In genomic region chr10:107144016-107144415, GRCm38 (mm10) we compare ENCODE assay signal across 15 mouse cellular contexts.
"Had no signal": no experiment of that assay in that cellular context is flagged by ENCODE, and none has a peak within 500 bp of the region (broad histone marks: within the 10 kb centered on the region; RNA-seq: fewer than 3 reads in every experiment).

No protein-coding gene starts in this region.

- DNase-seq: retina, postnatal 1 day; right cerebral cortex, adult 18-20 months; right cerebral cortex, postnatal 14 days; right cerebral cortex, postnatal 25 days; right cerebral cortex, postnatal 4 days; spleen, adult 18-20 months; thymus, adult 18-20 months; thymus, adult 2 months; thymus, postnatal 14 days; thymus, postnatal 25 days; thymus, postnatal 36 days; thymus, postnatal 4 days had no signal

- H3K9ac ChIP-seq: neural tube, embryonic 15.5 days; stomach, embryonic 15.5 days had no signal

- H3K27ac ChIP-seq: neural tube, embryonic 15.5 days; stomach, embryonic 15.5 days; stomach, postnatal 0 days had no signal

- H3K4me3 ChIP-seq: neural tube, embryonic 15.5 days; stomach, embryonic 15.5 days had no signal

- H3K4me2 ChIP-seq: neural tube, embryonic 15.5 days; stomach, embryonic 15.5 days had no signal

- H3K27me3 ChIP-seq: neural tube, embryonic 15.5 days; stomach, embryonic 15.5 days had no signal

- H3K9me3 ChIP-seq: neural tube, embryonic 15.5 days; stomach, embryonic 15.5 days had no signal

- H3K36me3 ChIP-seq: neural tube, embryonic 15.5 days; stomach, embryonic 15.5 days had no signal

- H3K4me1 ChIP-seq: neural tube, embryonic 15.5 days; stomach, embryonic 15.5 days had no signal
